Mouse (Mus musculus) heart, postnatal 14 days (tissue): ENCODE data around the gene Slc2a6. TPM values are rescaled to one million over a fixed set of nuclear protein-coding genes. Genes with fewer than 3 reads are reported as not detected.

ENCODE experiments used
- DNase-seq, 2 experiments: peaks; one replicate each; pipeline ENCODE4 v3.0.0; 2021 to 2022
- intact Hi-C: fragments of 180-260 bp; cut with DNase I; formaldehyde crosslinking; loops from one replicate; pipeline ENCODE4 v1.15.1; 2025
- total RNA-seq, 2 experiments: library from RNA; stranded (reverse); gene quantifications; 2 replicates each; pipeline ENCODE4 v1.2.3; 2021

Slc2a6 gene
- total RNA-seq, 2 experiments from 2014 or later = 0.41 TPM

GRCm38 (mm10) chr2:26984179-26984578 lies 43.6 kb downstream of the Slc2a6 start:
- DNase-seq = no peak
- intact Hi-C loops = no loop called here

- intact Hi-C loops = no loop called here
- no peak for DNase-seq
These were observed 47.4 kb downstream of the Slc2a6 start for GRCm38 (mm10) chr2:26980361-26980760.

- no peak for DNase-seq
- intact Hi-C loops = no loop called here
These were observed 53.8 kb downstream of the Slc2a6 start for GRCm38 (mm10) chr2:26973960-26974359.

GRCm38 (mm10) chr2:26973116-26973515 lies 54.7 kb downstream of the Slc2a6 start, which contains the start of gene Adamts13:
Gene Adamts13, plus strand, starts transcription at chr2:26973416.
- intact Hi-C loops = no loop called here

More at GRCm38 (mm10) chr2:26973116-26973515, 54.7 kb downstream of the Slc2a6 start, which contains the start of gene Adamts13:
- no peak for DNase-seq

Other genes starting within 250 kb of the Slc2a6 start
- gene Abo, start 163.0 kb downstream of the Slc2a6 start, total RNA-seq = not detected
- gene Surf6, start 125.1 kb downstream of the Slc2a6 start, total RNA-seq = 10 to 100 TPM; 11.3 to 12.3 TPM
- gene Med22, start 117.3 kb downstream of the Slc2a6 start, total RNA-seq = 10 to 100 TPM; 24.4 to 26.5 TPM
- gene Rpl7a, start 117.2 kb downstream of the Slc2a6 start, total RNA-seq = 100 to 1,000 TPM; 272 to 313 TPM
- 10 to 100 TPM; 14.3 to 15.0 TPM for gene Surf2, start 111.6 kb downstream of the Slc2a6 start, total RNA-seq
- 10 to 100 TPM; 44.3 to 45.3 TPM for gene Surf1, start 111.5 kb downstream of the Slc2a6 start, total RNA-seq
- 10 to 100 TPM; 84.7 to 88.7 TPM for gene Surf4, start 94.1 kb downstream of the Slc2a6 start, total RNA-seq
- under 1 TPM in 1 of 2 experiments, not detected in 1; 0.29 TPM for gene Stkld1, start 94.0 kb downstream of the Slc2a6 start, total RNA-seq
- gene Rexo4, start 63.6 kb downstream of the Slc2a6 start, total RNA-seq = 10 to 100 TPM; 13.6 to 16.4 TPM
- not detected for gene Adamts13, start 54.6 kb downstream of the Slc2a6 start, total RNA-seq
- 10 to 100 TPM; 32.4 to 37.2 TPM for gene Cacfd1, start 18.1 kb downstream of the Slc2a6 start, total RNA-seq
- not detected for gene Mymk, start 44.2 kb upstream of the Slc2a6 start, total RNA-seq
- gene Adamtsl2, start 51.4 kb upstream of the Slc2a6 start, total RNA-seq = 10 to 100 TPM; 27.9 to 36.3 TPM
- gene Fam163b, start 114.5 kb upstream of the Slc2a6 start, total RNA-seq = under 1 TPM; 0.38 to 0.51 TPM
- gene Dbh, start 137.2 kb upstream of the Slc2a6 start, total RNA-seq = 1 to 10 TPM; 2.2 to 2.6 TPM
- gene Sardh, start 220.3 kb upstream of the Slc2a6 start, total RNA-seq = 10 to 100 TPM; 15.3 to 15.6 TPM